Comparison of ENCODE assay signal across 8 mouse cellular contexts in the genomic region with DNA sequence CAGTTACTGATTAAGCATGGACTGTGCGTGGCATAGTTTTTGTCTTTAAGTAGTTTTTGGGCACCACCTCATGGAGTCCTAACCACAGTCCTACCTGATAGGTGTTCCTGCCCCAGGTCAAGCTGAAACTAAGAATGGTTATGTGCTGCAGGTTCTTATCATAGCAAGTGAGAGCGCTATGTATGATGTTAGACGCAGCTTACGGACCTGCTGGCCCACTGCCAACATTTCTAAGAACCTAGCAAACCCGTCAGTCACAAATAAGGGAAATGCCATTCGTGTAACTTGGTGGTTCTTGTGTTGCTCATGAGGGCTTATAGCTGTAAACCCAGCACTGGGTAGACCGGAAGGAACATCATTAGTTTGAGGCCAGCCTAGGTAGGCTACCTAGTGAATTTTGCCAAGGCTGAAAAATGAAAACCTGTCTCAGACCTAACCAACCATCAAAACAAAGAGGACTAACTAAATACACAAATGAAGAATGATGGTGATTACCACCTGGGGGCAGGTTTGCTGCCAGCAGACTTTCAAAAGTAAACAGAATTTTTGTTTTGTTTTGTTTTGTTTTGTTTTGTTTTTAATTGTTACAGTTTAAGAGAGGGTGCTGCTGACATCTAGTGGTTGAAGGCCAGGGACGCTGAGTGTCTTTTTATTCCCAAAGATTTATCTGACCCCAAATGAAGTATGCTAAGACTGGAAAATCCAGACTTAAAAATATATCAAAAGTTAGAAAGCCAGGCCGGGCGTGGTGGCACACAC. TPM values are rescaled to one million over a fixed set of nuclear protein-coding genes. Genes with fewer than 3 reads are reported as not detected.
DNase-seq lines count a peak whose midpoint lies in the region; ATAC-seq and TF ChIP-seq lines count a peak whose summit lies in the region.

No protein-coding gene starts in this region.

- intact Hi-C loops in heart, postnatal 25 days (cut with DNase I), result loop anchor here (1.0 to 10.0 kb wide), 5 partner anchors 109 to 461 kb away; a partner anchor contains a TSS
- intact Hi-C loops in left cerebral cortex, postnatal 36 days (cut with DNase I), result loop anchor here (1.0 kb wide), 1 partner anchor 132 kb away; no protein-coding TSS in a partner anchor

- peaks cover 0 to 58% of the 10 kb centered on the region in 2 experiments; a peak in 3 of 4 replicates for H3K36me3 ChIP-seq in MEL (ENCODE audit: control insufficient read depth in 1 of 2, insufficient read depth in 2 of 2, low read length in 2 of 2)
- H3K36me3 ChIP-seq in embryonic facial prominence, embryonic 13.5 days, result 0 out of 2 replicates have a peak, but pooled peaks cover 3% of the 10 kb centered on the region
- no peaks in the 10 kb centered on the region for H3K36me3 ChIP-seq in hindbrain, embryonic 16.5 days (ENCODE audit: control insufficient read depth, insufficient read depth, low read length)
- H3K36me3 ChIP-seq in liver, embryonic 14.5 days (replicated peaks; ENCODE audit: control insufficient read depth, insufficient read depth, low read depth), result no peaks in the 10 kb centered on the region; the same call in 1 of the 2 replicates
- no peaks in the 10 kb centered on the region for H3K36me3 ChIP-seq in neural tube, embryonic 14.5 days (ENCODE audit: control insufficient read depth, insufficient read depth, low read length)

- H3K4me2 ChIP-seq in embryonic facial prominence, embryonic 13.5 days, result peak overlapping the region; percentile 37
- H3K4me2 ChIP-seq in hindbrain, embryonic 16.5 days (ENCODE audit: low read length), result peak overlapping the region; percentile 29
- H3K4me2 ChIP-seq in liver, embryonic 14.5 days (ENCODE audit: low read depth), result peak overlapping the region; percentile 63
- no peak overlapping the region for H3K4me2 ChIP-seq in neural tube, embryonic 14.5 days (ENCODE audit: low read depth, low read length)

- no peak for TF ChIP-seq POLR2A in MEL (IDR thresholded peaks at IDR 0.05; ENCODE audit: control insufficient read depth in 1 of 2, insufficient read depth in 1 of 2, low read depth in 1 of 2, low read length in 2 of 2, poor library complexity in 1 of 2)

- peak; percentile 22 to 66 (median 28); a peak in 3 of 6 replicates for TF ChIP-seq CTCF in MEL (IDR thresholded peaks at IDR 0.05 in 2 of 3, conservative IDR thresholded peaks at IDR 0.05 in 1 of 3; ENCODE audit: control insufficient read depth in 1 of 3, insufficient read depth in 1 of 3, low read depth in 2 of 3, low read length in 3 of 3, poor library complexity in 1 of 3, severe bottlenecking in 1 of 3)
- peak; percentile 60; the same call in 1 of the 2 replicates for TF ChIP-seq CTCF in liver, embryonic 14.5 days (IDR thresholded peaks at IDR 0.05; ENCODE audit: low read depth)

- no peaks in the 10 kb centered on the region for H3K27me3 ChIP-seq in MEL (ENCODE audit: control insufficient read depth in 1 of 2, insufficient read depth in 2 of 2, low read length in 2 of 2)
- H3K27me3 ChIP-seq in embryonic facial prominence, embryonic 13.5 days, result no peaks in the 10 kb centered on the region
- H3K27me3 ChIP-seq in hindbrain, embryonic 16.5 days (replicated peaks; ENCODE audit: control insufficient read depth, insufficient read depth, low read length), result no peaks in the 10 kb centered on the region
- H3K27me3 ChIP-seq in liver, embryonic 14.5 days (ENCODE audit: control insufficient read depth, insufficient read depth, low read length), result no peaks in the 10 kb centered on the region
- H3K27me3 ChIP-seq in neural tube, embryonic 14.5 days (ENCODE audit: control insufficient read depth, insufficient read depth, low read length), result no peaks in the 10 kb centered on the region

- H3K9me3 ChIP-seq in MEL (replicated peaks; ENCODE audit: insufficient read depth, low read length), result no peaks in the 10 kb centered on the region
- H3K9me3 ChIP-seq in embryonic facial prominence, embryonic 13.5 days, result 0 out of 2 replicates have a peak, but pooled peaks cover 8% of the 10 kb centered on the region
- no peaks in the 10 kb centered on the region for H3K9me3 ChIP-seq in hindbrain, embryonic 16.5 days (ENCODE audit: control insufficient read depth, low read length)
- no peaks in the 10 kb centered on the region for H3K9me3 ChIP-seq in liver, embryonic 14.5 days (ENCODE audit: control insufficient read depth, low read length)
- no peaks in the 10 kb centered on the region for H3K9me3 ChIP-seq in neural tube, embryonic 14.5 days (ENCODE audit: control insufficient read depth, low read length)

- peak in 1 of 2 experiments; percentile 39; a peak in 1 of 4 replicates for TF ChIP-seq EP300 in MEL (IDR thresholded peaks at IDR 0.05; ENCODE audit: low read depth in 1 of 2, low read length in 2 of 2)
- peak; percentile 18; the same call in 1 of the 2 replicates for TF ChIP-seq EP300 in liver, embryonic 14.5 days (IDR thresholded peaks at IDR 0.05; ENCODE audit: low read depth)

- peak; percentile 68 for TF ChIP-seq RAD21 in MEL (IDR thresholded peaks at IDR 0.05; ENCODE audit: low read depth, low read length)

- H3K4me3 ChIP-seq in MEL (ENCODE audit: control insufficient read depth in 1 of 2, insufficient read depth in 1 of 2, low read depth in 2 of 2, low read length in 2 of 2), result peak overlapping the region; percentile 13
- H3K4me3 ChIP-seq in embryonic facial prominence, embryonic 13.5 days, result no peak overlapping the region
- no peak overlapping the region for H3K4me3 ChIP-seq in hindbrain, embryonic 16.5 days (ENCODE audit: low read length)
- H3K4me3 ChIP-seq in liver, embryonic 14.5 days (ENCODE audit: insufficient read depth in 1 of 2, low read depth in 2 of 2, low read length in 2 of 2), result peak overlapping the region in 1 of 2 experiments; percentile 30; a peak in 1 of 4 replicates
- no peak overlapping the region for H3K4me3 ChIP-seq in neural tube, embryonic 14.5 days (ENCODE audit: low read depth, low read length)

- ATAC-seq in embryonic facial prominence, embryonic 13.5 days (ENCODE audit: insufficient number of reproducible peaks, insufficient read depth, low FRiP score, low TSS enrichment, low read depth), result no peak
- ATAC-seq in hindbrain, embryonic 16.5 days, result peak; percentile 55; the same call in 1 of the 2 replicates
- peak; percentile 44 for ATAC-seq in liver, embryonic 14.5 days (ENCODE audit: insufficient read depth)
- peak; percentile 41; the same call in 1 of the 2 replicates for ATAC-seq in neural tube, embryonic 14.5 days (ENCODE audit: low read depth)

- WGBS in embryonic facial prominence, embryonic 13.5 days, result 39% methylated on average over 10 of the region's 10 CpGs
- 48% methylated on average over 10 of the region's 10 CpGs for WGBS in hindbrain, embryonic 16.5 days
- WGBS in liver, embryonic 14.5 days (ENCODE audit: insufficient replicate concordance), result 26% methylated on average over 10 of the region's 10 CpGs
- 60% methylated on average over 10 of the region's 10 CpGs for WGBS in neural tube, embryonic 14.5 days

- H3K79me2 ChIP-seq in MEL (ENCODE audit: control insufficient read depth, insufficient read depth, low read length, poor library complexity), result peaks cover 54% of the 10 kb centered on the region

- H3K27ac ChIP-seq in MEL (ENCODE audit: control insufficient read depth, low read depth, low read length), result peak overlapping the region; percentile 77
- no peak overlapping the region for H3K27ac ChIP-seq in embryonic facial prominence, embryonic 13.5 days
- no peak overlapping the region for H3K27ac ChIP-seq in hindbrain, embryonic 16.5 days (ENCODE audit: low read depth, low read length)
- H3K27ac ChIP-seq in liver, embryonic 14.5 days, result peak overlapping the region; percentile 53
- H3K27ac ChIP-seq in neural tube, embryonic 14.5 days (ENCODE audit: low read depth, low read length), result no peak overlapping the region

- peak overlapping the region; percentile 5 for H3K9ac ChIP-seq in MEL (ENCODE audit: control insufficient read depth, low read depth, low read length, poor library complexity, severe bottlenecking)
- H3K9ac ChIP-seq in embryonic facial prominence, embryonic 13.5 days, result no peak overlapping the region
- no peak overlapping the region for H3K9ac ChIP-seq in hindbrain, embryonic 16.5 days (ENCODE audit: low read depth, low read length)
- H3K9ac ChIP-seq in liver, embryonic 14.5 days (replicated peaks), result peak overlapping the region; percentile 55
- no peak overlapping the region for H3K9ac ChIP-seq in neural tube, embryonic 14.5 days (replicated peaks; ENCODE audit: low read depth, low read length)

- peak; percentile 54 to 74 for DNase-seq in heart, adult 18-20 months
- DNase-seq in heart, postnatal 25 days (ENCODE audit: low spot score), result no peak
- peak; percentile 95 for DNase-seq in MEL (ENCODE audit: low read depth, low spot score)
- DNase-seq in liver, embryonic 14.5 days (ENCODE audit: low read depth in 3 of 3, low spot score in 3 of 3), result peak in 2 of 3 experiments; percentile 52 to 53
- no peak for DNase-seq in left cerebral cortex, postnatal 36 days (ENCODE audit: low spot score in 2 of 2)

- H3K4me1 ChIP-seq in MEL (ENCODE audit: control insufficient read depth in 1 of 2, insufficient read depth in 2 of 2, low read length in 2 of 2), result peaks cover 16 to 30% of the 10 kb centered on the region in 2 experiments
- H3K4me1 ChIP-seq in embryonic facial prominence, embryonic 13.5 days, result peaks cover 35% of the 10 kb centered on the region
- H3K4me1 ChIP-seq in hindbrain, embryonic 16.5 days (ENCODE audit: control insufficient read depth, insufficient read depth, low read depth, low read length), result peaks cover 4% of the 10 kb centered on the region
- peaks cover 22 to 30% of the 10 kb centered on the region in 2 experiments for H3K4me1 ChIP-seq in liver, embryonic 14.5 days (replicated peaks; ENCODE audit: control insufficient read depth in 2 of 2, insufficient read depth in 2 of 2, low read length in 1 of 2)
- 0 out of 2 replicates have a peak, but pooled peaks cover 5% of the 10 kb centered on the region for H3K4me1 ChIP-seq in neural tube, embryonic 14.5 days (ENCODE audit: control insufficient read depth, insufficient read depth, low read length)

TF ChIP-seq in MEL, 35 proteins besides CTCF, POLR2A, EP300 and RAD21 (continues in another document):
- TF ChIP-seq GATA1 (IDR thresholded peaks at IDR 0.05; ENCODE audit: low read depth, low read length) (peak; percentile 36; the same call in 1 of the 2 replicates), POLR2AphosphoS5 (IDR thresholded peaks at IDR 0.05; ENCODE audit: borderline replicate concordance, low read depth, low read length) (no peak)

RNA-seq across cellular contexts. Expression of a gene that starts 13.5 kb away (rescaled TPM):
- 10 to 100 TPM; 14.6 to 19.1 TPM for total RNA-seq in heart, adult 18-20 months (2021)
- 1 to 10 TPM; 8.2 to 9.5 TPM for total RNA-seq in heart, postnatal 25 days (2021)
- 22.4 and 24.4 TPM in 2 replicates for total RNA-seq in MEL (2012; rRNA removed)
- polyA plus RNA-seq in MEL (2012; ENCODE audit: insufficient read depth in 1 of 2, insufficient read length in 2 of 2, low read depth in 1 of 2, low replicate concordance in 2 of 2, missing spikeins in 1 of 2), result 10 to 100 TPM in 1 of 2 experiments, not detected in 1; 32.1 TPM
- 49.9 and 52.2 TPM in 2 replicates for polyA plus RNA-seq in embryonic facial prominence, embryonic 13.5 days (2015; fragmentation: Nextera tagmentation; extraction: Ambion mirVana)
- polyA plus RNA-seq in hindbrain, embryonic 16.5 days (2015; fragmentation: Nextera tagmentation; extraction: Ambion mirVana), result 42.5 and 47.6 TPM in 2 replicates
- polyA plus RNA-seq in liver, embryonic 14.5 days (2012; rRNA removed), result 19.5 and 28.6 TPM in 2 replicates
- 31.1 and 31.6 TPM in 2 replicates for polyA plus RNA-seq in liver, embryonic 14.5 days (2014; fragmentation: Nextera tagmentation; extraction: Ambion mirVana)
- 49.8 and 52.4 TPM in 2 replicates for polyA plus RNA-seq in neural tube, embryonic 14.5 days (2014; fragmentation: Nextera tagmentation; extraction: Ambion mirVana)
- 10 to 100 TPM; 74.0 to 89.0 TPM for total RNA-seq in left cerebral cortex, postnatal 36 days (2021)

Comparison
In these comparisons a context has a peak if more than half of its experiments do, and no peak if none do; other contexts are left out.
1. DNase-seq: peak in heart, adult 18-20 months (2 of 2), MEL (single experiment) and liver, embryonic 14.5 days (2 of 3); none in heart, postnatal 25 days (single experiment) and left cerebral cortex, postnatal 36 days (0 of 2).
2. H3K27ac ChIP-seq: peak in MEL (single experiment) and liver, embryonic 14.5 days (single experiment); none in embryonic facial prominence, embryonic 13.5 days (single experiment), hindbrain, embryonic 16.5 days (single experiment) and neural tube, embryonic 14.5 days (single experiment).
3. H3K4me3 ChIP-seq: peak in MEL (2 of 2); none in embryonic facial prominence, embryonic 13.5 days (single experiment), hindbrain, embryonic 16.5 days (single experiment) and neural tube, embryonic 14.5 days (single experiment).
4. H3K9ac ChIP-seq: peak in MEL (single experiment) and liver, embryonic 14.5 days (single experiment); none in embryonic facial prominence, embryonic 13.5 days (single experiment), hindbrain, embryonic 16.5 days (single experiment) and neural tube, embryonic 14.5 days (single experiment).